Mouse (Mus musculus): ENCODE data around the gene Ccnc. TPM values are rescaled to one million over a fixed set of nuclear protein-coding genes. Genes with fewer than 3 reads are reported as not detected.
A peak's percentile ranks its signal among the peaks of the same experiment; 100 is the strongest.
"Not testable (repeated sequence)": the region's sequence is repeated elsewhere in the genome, so short reads cannot be mapped to it uniquely, and the experiment has no call there.

The Ccnc gene
- polyA plus RNA-seq, 1 experiment, result 27.8 TPM

- H3K4me3 ChIP-seq (ENCODE audit: insufficient read depth, low read length), result no peak overlapping the region
- H3K27ac ChIP-seq (ENCODE audit: insufficient read depth, low read depth, low read length), result no peak overlapping the region
- TF ChIP-seq CTCF (IDR thresholded peaks at IDR 0.05; ENCODE audit: low read depth, low read length) (no peak), POLR2A (IDR thresholded peaks at IDR 0.05; ENCODE audit: borderline replicate concordance, low read depth, low read length) (no peak)
- peaks cover 2% of the 10 kb centered on the region; the same call in 1 of the 2 replicates for H3K4me1 ChIP-seq (ENCODE audit: control insufficient read depth, insufficient read depth, low read length)
Observed at GRCm38 (mm10) chr4:21722752-21723334, 4.7 kb upstream of the Ccnc start.

DNA sequence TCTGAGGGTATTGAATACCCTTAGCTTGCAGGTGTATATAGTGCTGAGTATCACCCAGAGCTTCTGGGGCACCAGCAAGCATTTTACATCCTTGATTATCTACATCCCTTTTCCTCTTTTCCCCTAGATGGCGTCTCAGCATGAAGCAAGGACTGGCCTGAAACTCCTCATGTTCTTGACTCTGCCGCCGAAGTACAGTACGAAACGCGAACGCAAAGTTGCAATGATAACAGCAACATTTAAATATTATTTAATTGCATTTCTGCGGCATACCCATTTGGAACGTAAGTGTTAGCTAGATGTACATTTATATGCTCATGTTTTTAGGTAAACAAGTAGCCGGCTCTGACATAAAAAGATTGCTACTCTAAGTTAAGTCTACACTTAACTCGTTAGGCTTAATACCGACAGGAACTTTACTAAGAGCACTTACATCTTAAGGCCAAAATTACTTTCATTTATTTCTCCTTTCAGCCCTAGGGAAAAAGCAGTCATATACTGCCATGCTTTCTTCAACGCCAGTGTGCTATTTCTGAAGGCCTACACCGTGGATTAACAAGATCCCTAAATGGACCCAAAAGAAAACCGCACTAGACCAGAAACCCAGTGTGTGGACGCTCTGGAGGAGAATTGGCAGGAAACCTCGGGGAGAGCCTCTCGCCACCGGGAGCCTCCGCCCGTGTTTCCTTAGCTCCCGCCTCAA, 438 bp upstream of the Ccnc start:
- Histone ChIP-seq H3K27ac (ENCODE audit: insufficient read depth, low read depth, low read length) (peak overlapping the region; percentile 53), H3K4me3 (ENCODE audit: insufficient read depth, low read length) (peak overlapping the region; percentile 75), H3K4me1 (ENCODE audit: control insufficient read depth, insufficient read depth, low read length) (peaks cover 5% of the 10 kb centered on the region; the same call in 1 of the 2 replicates)
- TF ChIP-seq POLR2A (IDR thresholded peaks at IDR 0.05; ENCODE audit: borderline replicate concordance, low read depth, low read length) (no peak), CTCF (IDR thresholded peaks at IDR 0.05; ENCODE audit: low read depth, low read length) (no peak)

DNA sequence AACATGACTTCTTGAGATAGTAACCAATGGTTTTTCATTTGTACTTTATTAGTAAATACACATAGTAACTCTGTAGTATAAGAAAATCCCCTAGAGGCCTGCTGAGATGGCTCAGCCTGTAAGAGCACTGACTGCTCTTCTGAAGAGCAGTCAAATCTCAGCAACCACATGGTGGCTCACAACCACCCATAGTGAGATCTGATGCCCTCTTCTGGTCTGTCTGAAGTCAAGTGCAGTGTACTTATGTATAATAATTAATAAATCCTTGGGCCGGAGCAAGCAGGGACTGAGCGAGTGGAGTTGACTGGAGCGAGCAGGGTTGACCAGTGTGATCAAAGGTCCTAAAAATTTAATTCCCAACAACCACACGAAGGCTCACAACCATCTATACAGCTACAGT, 11.7 kb downstream of the Ccnc start:
- Histone ChIP-seq H3K4me3 (ENCODE audit: insufficient read depth, low read length) (no peak overlapping the region), H3K27ac (ENCODE audit: insufficient read depth, low read depth, low read length) (no peak overlapping the region), H3K4me1 (ENCODE audit: control insufficient read depth, insufficient read depth, low read length) (no peaks in the 10 kb centered on the region)
- no peak for TF ChIP-seq POLR2A (IDR thresholded peaks at IDR 0.05; ENCODE audit: borderline replicate concordance, low read depth, low read length)
- TF ChIP-seq CTCF (IDR thresholded peaks at IDR 0.05; ENCODE audit: low read depth, low read length), result no peak

DNA sequence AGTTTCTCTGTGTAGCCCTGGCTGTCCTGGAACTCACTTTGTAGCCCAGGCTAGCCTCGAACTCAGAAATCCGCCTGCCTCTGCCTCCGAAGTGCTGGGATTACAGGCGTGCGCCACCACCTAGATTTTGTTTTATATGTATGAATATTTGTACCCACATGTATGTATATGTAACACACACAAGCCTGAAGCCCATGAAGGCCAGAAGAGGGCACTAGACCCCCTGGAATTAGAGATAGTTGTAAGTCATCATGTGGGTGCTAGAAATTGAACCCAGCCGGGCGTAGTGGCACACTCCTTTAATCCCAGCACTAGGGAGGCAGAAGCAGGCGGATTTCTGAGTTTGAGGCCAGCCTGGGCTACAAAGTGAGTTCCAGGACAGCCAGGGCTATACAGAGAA, 16.6 kb downstream of the Ccnc start:
- not testable (repeated sequence) for H3K27ac ChIP-seq (ENCODE audit: insufficient read depth, low read depth, low read length); H3K4me1 ChIP-seq (ENCODE audit: control insufficient read depth, insufficient read depth, low read length); H3K4me3 ChIP-seq (ENCODE audit: insufficient read depth, low read length)

DNA sequence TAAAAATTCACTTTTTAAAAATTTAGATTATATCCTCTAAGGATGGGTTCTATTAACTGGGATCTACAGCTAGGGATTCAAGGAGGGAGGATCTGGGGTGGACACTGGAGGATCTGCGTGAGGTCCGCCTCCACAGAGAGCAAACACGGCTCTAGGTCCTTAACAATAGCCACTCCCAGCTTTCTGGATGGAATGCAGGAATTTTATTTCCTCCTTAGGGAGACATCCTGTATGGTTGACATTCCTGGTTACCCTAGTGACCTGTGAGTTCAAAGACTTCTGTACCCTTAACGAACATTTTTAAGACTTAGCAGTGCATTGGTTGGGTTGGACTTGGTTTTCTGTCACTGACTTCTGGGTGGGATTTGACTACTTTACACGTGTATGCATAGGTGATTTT, 18.2 kb downstream of the Ccnc start:
- no peak overlapping the region for H3K27ac ChIP-seq (ENCODE audit: insufficient read depth, low read depth, low read length)
- H3K4me3 ChIP-seq (ENCODE audit: insufficient read depth, low read length), result no peak overlapping the region
- TF ChIP-seq CTCF (IDR thresholded peaks at IDR 0.05; ENCODE audit: low read depth, low read length) (no peak), POLR2A (IDR thresholded peaks at IDR 0.05; ENCODE audit: borderline replicate concordance, low read depth, low read length) (no peak)
- H3K4me1 ChIP-seq (ENCODE audit: control insufficient read depth, insufficient read depth, low read length), result no peaks in the 10 kb centered on the region

GRCm38 (mm10) chr4:21755123-21755789, 27.8 kb downstream of the Ccnc start:
- peak overlapping the region; percentile 91 for H3K27ac ChIP-seq (ENCODE audit: insufficient read depth, low read depth, low read length)
- peak overlapping the region; percentile 21 for H3K4me3 ChIP-seq (ENCODE audit: insufficient read depth, low read length)
- TF ChIP-seq CTCF (IDR thresholded peaks at IDR 0.05; ENCODE audit: low read depth, low read length), result no peak
- TF ChIP-seq POLR2A (IDR thresholded peaks at IDR 0.05; ENCODE audit: borderline replicate concordance, low read depth, low read length), result no peak
- peaks cover 15% of the 10 kb centered on the region for H3K4me1 ChIP-seq (ENCODE audit: control insufficient read depth, insufficient read depth, low read length)

DNA sequence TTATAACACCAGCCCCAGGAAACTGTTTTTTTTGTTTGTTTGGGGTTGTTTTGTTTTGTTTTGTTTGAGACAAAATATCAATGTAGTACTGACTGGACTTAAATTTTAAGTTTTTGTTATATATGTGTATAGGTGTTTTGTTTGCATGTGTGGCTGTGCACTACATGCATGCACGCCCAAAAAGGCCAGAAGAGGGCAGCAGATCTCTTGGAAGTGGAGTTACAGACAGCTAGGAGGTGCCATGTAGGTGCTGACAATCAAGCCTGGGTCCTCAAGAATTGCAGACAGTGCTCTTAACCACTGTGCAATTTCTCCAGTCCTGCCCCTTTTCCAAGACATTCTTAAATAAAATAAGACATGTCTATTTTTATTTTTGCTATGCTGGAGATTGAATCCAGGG, 31.4 kb downstream of the Ccnc start:
- Histone ChIP-seq H3K27ac (ENCODE audit: insufficient read depth, low read depth, low read length) (no peak overlapping the region), H3K4me1 (ENCODE audit: control insufficient read depth, insufficient read depth, low read length) (peaks cover 15% of the 10 kb centered on the region), H3K4me3 (ENCODE audit: insufficient read depth, low read length) (no peak overlapping the region)
- TF ChIP-seq CTCF (IDR thresholded peaks at IDR 0.05; ENCODE audit: low read depth, low read length) (peak; percentile 25; the same call in 1 of the 2 replicates), POLR2A (IDR thresholded peaks at IDR 0.05; ENCODE audit: borderline replicate concordance, low read depth, low read length) (no peak)

DNA sequence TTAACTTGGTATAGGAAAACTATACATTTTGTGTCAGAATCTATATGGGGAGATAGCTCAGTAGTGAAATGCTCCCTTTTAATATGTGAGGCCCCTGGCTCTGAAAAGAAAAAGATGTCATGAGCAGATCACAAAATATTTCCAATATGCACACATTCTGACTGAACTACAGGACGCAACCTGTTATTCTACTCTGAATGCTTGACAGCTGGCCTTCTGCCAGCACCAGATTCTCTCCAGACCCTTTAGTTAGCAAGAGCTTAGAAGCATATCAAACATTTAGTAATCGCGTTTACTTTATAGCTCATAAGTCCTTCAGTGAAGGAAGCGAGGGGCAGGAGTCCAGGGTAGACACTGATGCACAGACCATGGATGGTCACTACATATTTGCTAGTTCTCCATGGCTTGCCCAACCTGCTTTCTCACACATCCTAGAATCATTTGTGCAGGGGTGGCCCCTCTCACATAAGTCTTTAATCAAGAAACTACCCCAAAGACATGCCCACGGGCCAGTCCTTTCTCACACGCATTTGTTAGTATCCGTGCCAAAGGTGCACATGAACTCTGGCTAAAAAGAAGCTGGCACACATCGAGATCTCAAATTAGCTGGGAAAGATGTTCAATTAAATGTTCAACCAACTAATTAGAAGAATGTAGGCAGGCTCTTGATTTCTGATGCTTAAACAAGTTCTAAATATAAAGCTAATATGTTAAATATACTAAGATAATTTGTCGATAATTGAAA, 34.1 kb downstream of the Ccnc start:
- Histone ChIP-seq H3K4me3 (ENCODE audit: insufficient read depth, low read length) (no peak overlapping the region), H3K4me1 (ENCODE audit: control insufficient read depth, insufficient read depth, low read length) (peaks cover 3% of the 10 kb centered on the region; the same call in 1 of the 2 replicates), H3K27ac (ENCODE audit: insufficient read depth, low read depth, low read length) (no peak overlapping the region)
- no peak for TF ChIP-seq CTCF (IDR thresholded peaks at IDR 0.05; ENCODE audit: low read depth, low read length)
- TF ChIP-seq POLR2A (IDR thresholded peaks at IDR 0.05; ENCODE audit: borderline replicate concordance, low read depth, low read length), result no peak

DNA sequence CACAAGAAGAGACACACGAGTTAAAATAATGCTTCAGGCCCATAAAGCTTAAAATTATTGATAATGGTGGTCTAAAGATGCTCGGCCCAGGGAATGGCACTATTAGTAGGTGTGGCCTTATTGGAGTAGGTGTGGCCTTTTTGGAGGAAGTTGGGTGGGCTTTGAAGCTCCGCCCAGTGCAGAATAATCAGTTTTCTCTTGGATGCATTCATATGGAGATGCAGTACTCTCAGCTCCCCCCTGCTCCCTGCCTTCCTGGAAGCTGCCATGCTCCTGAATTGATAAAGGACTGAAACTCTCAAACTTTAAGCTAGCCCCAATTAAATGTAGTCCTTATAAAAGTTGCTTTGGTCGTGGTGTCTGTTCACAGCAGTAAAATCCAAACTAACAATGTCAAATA, 36.3 kb downstream of the Ccnc start:
- Histone ChIP-seq H3K27ac (ENCODE audit: insufficient read depth, low read depth, low read length) (no peak overlapping the region), H3K4me1 (ENCODE audit: control insufficient read depth, insufficient read depth, low read length) (peaks cover 3% of the 10 kb centered on the region; the same call in 1 of the 2 replicates), H3K4me3 (ENCODE audit: insufficient read depth, low read length) (no peak overlapping the region)
- TF ChIP-seq POLR2A (IDR thresholded peaks at IDR 0.05; ENCODE audit: borderline replicate concordance, low read depth, low read length) (no peak), CTCF (IDR thresholded peaks at IDR 0.05; ENCODE audit: low read depth, low read length) (no peak)

Data from bone marrow macrophage, adult 2 months (primary cell).